Mouse (Mus musculus): Measurements from ENCODE around the gene Cope. TPM values are rescaled to one million over a fixed set of nuclear protein-coding genes. Genes with fewer than 3 reads are reported as not detected.

The Cope gene
- total and polyA plus RNA-seq, 3 experiments = 134 to 243 (median 191) TPM

DNA sequence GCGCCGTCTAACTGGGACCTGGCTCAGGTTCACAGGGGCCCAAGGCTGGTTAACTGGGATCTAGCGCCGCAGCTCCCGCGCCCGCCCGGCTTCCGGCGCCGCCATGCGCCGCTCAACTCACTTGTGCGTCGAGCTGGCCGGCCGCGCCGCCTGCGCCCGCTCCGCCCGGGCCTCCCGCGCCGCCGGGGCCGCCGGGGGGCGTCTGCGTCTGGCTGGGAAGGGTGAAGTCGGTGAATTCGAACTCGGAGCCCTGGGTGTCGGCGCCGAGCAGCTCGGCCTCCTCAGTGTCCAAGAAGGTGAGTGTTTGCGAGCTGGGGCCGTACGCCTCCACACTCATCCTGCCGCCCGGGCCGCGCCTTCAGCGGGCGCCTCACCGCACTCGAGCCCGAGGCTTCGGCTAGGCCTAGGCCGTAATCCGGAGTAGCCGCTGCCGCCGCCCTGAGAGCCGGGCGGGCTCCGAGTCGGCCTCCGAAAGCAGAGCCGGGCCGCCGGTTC is 50.4 kb downstream of the Cope start:
- TF ChIP-seq POLR2A (IDR thresholded peaks at IDR 0.05; ENCODE audit: low read depth, low read length) (no peak), SIN3A (IDR thresholded peaks at IDR 0.05; ENCODE audit: low read length) (0 out of 2 replicates have a peak, but pooled peaks have one; percentile 47), TCF12 (IDR thresholded peaks at IDR 0.05; ENCODE audit: low read depth, low read length) (0 out of 2 replicates have a peak, but pooled peaks have one; percentile 6), HCFC1 (IDR thresholded peaks at IDR 0.05; ENCODE audit: low read depth, low read length) (0 out of 2 replicates have a peak, but pooled peaks have one; percentile 3), UBTF (IDR thresholded peaks at IDR 0.05; ENCODE audit: low read depth, low read length) (peak; percentile 100), KAT2A (IDR thresholded peaks at IDR 0.05; ENCODE audit: insufficient replicate concordance, low read length) (no peak)
- Histone ChIP-seq H3K36me3 (replicated peaks in 1 of 2; ENCODE audit: control insufficient read depth in 1 of 2, insufficient read depth in 1 of 2, low read length in 1 of 2) (peaks cover 14 to 38% of the 10 kb centered on the region in 2 experiments), H3K9me3 (replicated peaks; ENCODE audit: low read length) (no peaks in the 10 kb centered on the region), H3K27ac (ENCODE audit: insufficient read depth, low read depth) (peak overlapping the region; percentile 48), H3K4me3 (replicated peaks in 1 of 3; ENCODE audit: low read depth in 2 of 3, low read length in 2 of 3, poor library complexity in 1 of 3) (peak overlapping the region; percentile 85 to 90 (median 85)), H3K79me2 (replicated peaks; ENCODE audit: control insufficient read depth, extremely low read depth, insufficient read depth, poor library complexity, severe bottlenecking) (peaks cover 51% of the 10 kb centered on the region), H3K4me1 (ENCODE audit: control insufficient read depth in 1 of 2, insufficient read depth in 2 of 2) (peaks cover 39 to 51% of the 10 kb centered on the region in 2 experiments), H3K9ac (ENCODE audit: insufficient read depth, low read depth) (peak overlapping the region; percentile 83), H3K27me3 (replicated peaks) (no peaks in the 10 kb centered on the region), H3K4me2 (ENCODE audit: insufficient read depth, low read depth, poor library complexity, severe bottlenecking) (peak overlapping the region; percentile 58)
- dilution Hi-C loops (cut with MboI; ENCODE audit: extremely low pct_ligation_motif_present, extremely low pct_unique_long_range_greater_than_20kb, low sequenced_read_pairs) = no loop called here
- in situ Hi-C loops (cut with MboI; ENCODE audit: low pct_ligation_motif_present, low pct_unique_long_range_greater_than_20kb, low sequenced_read_pairs) = no loop called here
- peak; percentile 20 for DNase-seq (ENCODE audit: extremely low read depth)

DNA sequence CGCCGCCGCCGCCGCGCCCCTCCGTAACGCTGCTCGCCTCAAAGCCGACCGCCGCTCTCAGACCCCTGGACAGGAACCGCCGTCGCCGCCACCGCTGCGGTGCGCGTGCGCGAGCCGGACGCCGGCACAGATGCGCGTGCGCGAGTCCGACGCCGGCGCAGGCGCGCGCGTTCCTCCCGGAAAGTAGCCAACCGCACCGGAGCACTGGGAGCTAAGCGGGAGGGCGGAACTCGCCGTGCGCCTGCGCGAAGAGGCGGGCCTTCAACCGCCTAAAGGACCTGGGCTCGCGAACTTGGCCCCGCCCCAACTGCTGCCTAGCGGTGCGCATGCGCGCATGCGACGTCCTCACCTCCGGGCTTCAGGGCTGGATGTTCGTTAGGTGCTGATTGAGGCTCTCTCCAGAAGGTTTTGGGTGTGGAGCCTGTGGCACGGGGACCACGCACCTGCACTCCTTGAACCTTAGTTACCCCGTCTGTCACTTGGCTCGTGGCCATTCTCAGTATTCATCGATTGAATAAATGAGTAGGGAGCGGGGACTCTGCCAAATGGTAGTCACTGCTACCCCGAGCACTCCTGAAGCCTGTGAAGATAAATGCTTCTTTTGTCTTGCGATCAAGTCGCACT is 51.0 kb downstream of the Cope start, which contains the start of gene Upf1:
Upf1 (minus strand) TSS at position 85 of the 624 bp plus-strand sequence.
- dilution Hi-C loops (cut with MboI; ENCODE audit: extremely low pct_ligation_motif_present, extremely low pct_unique_long_range_greater_than_20kb, low sequenced_read_pairs) (no loop called here), in situ Hi-C loops (cut with MboI; ENCODE audit: low pct_ligation_motif_present, low pct_unique_long_range_greater_than_20kb, low sequenced_read_pairs) (no loop called here)
- Histone ChIP-seq H3K36me3 (replicated peaks in 1 of 2; ENCODE audit: control insufficient read depth in 1 of 2, insufficient read depth in 1 of 2, low read length in 1 of 2) (peaks cover 13 to 32% of the 10 kb centered on the region in 2 experiments), H3K79me2 (replicated peaks; ENCODE audit: control insufficient read depth, extremely low read depth, insufficient read depth, poor library complexity, severe bottlenecking) (peaks cover 45% of the 10 kb centered on the region), H3K4me3 (replicated peaks in 1 of 3; ENCODE audit: low read depth in 2 of 3, low read length in 2 of 3, poor library complexity in 1 of 3) (peak within 1 kb of the TSS; percentile 85 to 90 (median 85)), H3K4me2 (ENCODE audit: insufficient read depth, low read depth, poor library complexity, severe bottlenecking) (peak within 1 kb of the TSS; percentile 65), H3K9me3 (replicated peaks; ENCODE audit: low read length) (no peaks in the 10 kb centered on the region), H3K27ac (ENCODE audit: insufficient read depth, low read depth) (peak within 1 kb of the TSS; percentile 48), H3K9ac (ENCODE audit: insufficient read depth, low read depth) (peak within 1 kb of the TSS; percentile 83), H3K4me1 (ENCODE audit: control insufficient read depth in 1 of 2, insufficient read depth in 2 of 2) (peaks cover 34 to 45% of the 10 kb centered on the region in 2 experiments), H3K27me3 (replicated peaks) (no peaks in the 10 kb centered on the region)
- DNase-seq (ENCODE audit: extremely low read depth) = peak; percentile 98
- TF ChIP-seq BHLHE40 (IDR thresholded peaks at IDR 0.05; ENCODE audit: low read depth, low read length) = no peak; the same call in 1 of the 2 replicates
- TF ChIP-seq CHD2 (IDR thresholded peaks at IDR 0.05; ENCODE audit: low read length) = no peak
- peak; percentile 46; the same call in 1 of the 2 replicates for TF ChIP-seq MXI1 (IDR thresholded peaks at IDR 0.05; ENCODE audit: low read depth, low read length)
- TF ChIP-seq MAFK (IDR thresholded peaks at IDR 0.05; ENCODE audit: insufficient replicate concordance, low read length) = no peak
- no peak for TF ChIP-seq E2F4 (IDR thresholded peaks at IDR 0.05; ENCODE audit: insufficient replicate concordance, low read depth, low read length)
- TF ChIP-seq ETS1 (conservative IDR thresholded peaks at IDR 0.05; ENCODE audit: low read depth, low read length) = no peak
- TF ChIP-seq NELFE (IDR thresholded peaks at IDR 0.05; ENCODE audit: low read depth, low read length) = peak; percentile 98
- TF ChIP-seq NRF1 (IDR thresholded peaks at IDR 0.05; ENCODE audit: low read depth, low read length) = peak; percentile 94
- TF ChIP-seq MAZ (IDR thresholded peaks at IDR 0.05; ENCODE audit: low read depth, low read length) = 0 out of 2 replicates have a peak, but pooled peaks have one; percentile 44
- TF ChIP-seq TCF12 (IDR thresholded peaks at IDR 0.05; ENCODE audit: low read depth, low read length) = peak; percentile 65; the same call in 1 of the 2 replicates
- TF ChIP-seq JUN (IDR thresholded peaks at IDR 0.05; ENCODE audit: insufficient read depth, low read depth, low read length) = no peak
- no peak; the same call in 1 of the 2 replicates for TF ChIP-seq KAT2A (IDR thresholded peaks at IDR 0.05; ENCODE audit: insufficient replicate concordance, low read length)
- TF ChIP-seq USF2 (conservative IDR thresholded peaks at IDR 0.05; ENCODE audit: low read depth, low read length) = no peak
- TF ChIP-seq UBTF (IDR thresholded peaks at IDR 0.05; ENCODE audit: low read depth, low read length) = no peak
- no peak for TF ChIP-seq ZNF384 (IDR thresholded peaks at IDR 0.05; ENCODE audit: low read depth, low read length)
- no peak for TF ChIP-seq RCOR1 (conservative IDR thresholded peaks at IDR 0.05; ENCODE audit: low read depth, low read length)
- no peak for TF ChIP-seq SMC3 (IDR thresholded peaks at IDR 0.05; ENCODE audit: low read depth, low read length)
- peak; percentile 81 for TF ChIP-seq TBP (conservative IDR thresholded peaks at IDR 0.05; ENCODE audit: low read depth, low read length)
- TF ChIP-seq MYC (IDR thresholded peaks at IDR 0.05; ENCODE audit: low read depth, low read length) = no peak
- no peak for TF ChIP-seq SIN3A (IDR thresholded peaks at IDR 0.05; ENCODE audit: low read length)
- peak; percentile 90 for TF ChIP-seq ELF1 (IDR thresholded peaks at IDR 0.05; ENCODE audit: low read depth, low read length)
- 0 out of 2 replicates have a peak, but pooled peaks have one; percentile 48 for TF ChIP-seq MAX (IDR thresholded peaks at IDR 0.05; ENCODE audit: low read length)
- peak; percentile 51; the same call in 1 of the 2 replicates for TF ChIP-seq MEF2A (IDR thresholded peaks at IDR 0.05; ENCODE audit: borderline replicate concordance, low read depth, low read length)
- TF ChIP-seq PAX5 (IDR thresholded peaks at IDR 0.05; ENCODE audit: low read length) = no peak
- peak; percentile 96 for TF ChIP-seq ZMIZ1 (IDR thresholded peaks at IDR 0.05; ENCODE audit: low read depth, low read length)
- TF ChIP-seq ZC3H11A (IDR thresholded peaks at IDR 0.05; ENCODE audit: low read depth, low read length) = no peak
- peak; percentile 91 for TF ChIP-seq POLR2AphosphoS2 (IDR thresholded peaks at IDR 0.05; ENCODE audit: low read depth, low read length)
- no peak for TF ChIP-seq CHD1 (IDR thresholded peaks at IDR 0.05; ENCODE audit: low read depth, low read length)
